Mouse (Mus musculus) yolk sac, embryonic 10.5 days (tissue): ENCODE results near the gene Calu.

Experiments used
- DNase-seq: peaks from one replicate; pipeline ENCODE4 v3.0.0-alpha.2; 2017; ENCODE audit warnings: low spot score

Gene Calu

DNA sequence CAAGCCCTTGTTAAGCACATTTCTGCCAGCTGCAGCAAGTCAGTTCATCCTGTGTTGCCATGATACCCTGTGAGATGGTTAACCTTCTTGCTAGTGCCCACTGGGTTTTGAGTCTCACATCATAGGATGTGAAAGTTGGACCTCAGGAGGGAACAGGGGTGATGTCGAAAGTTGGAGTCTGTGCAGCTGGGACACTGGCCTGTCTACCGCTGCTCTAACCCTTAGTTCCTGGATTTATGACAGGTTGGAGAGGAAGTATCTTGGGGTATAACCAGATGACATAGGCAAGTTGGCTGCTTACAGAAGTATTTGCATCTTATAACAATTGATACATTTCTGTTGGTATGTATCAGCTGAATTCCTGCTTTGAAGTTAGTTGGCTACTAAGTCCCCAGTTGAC is 72.7 kb downstream of the Calu start:
- no peak for DNase-seq

GRCm38 (mm10) chr6:29425118-29425517 is 77.2 kb downstream of the Calu start:
- DNase-seq, result no peak

GRCm38 (mm10) chr6:29426331-29426730 is 78.5 kb downstream of the Calu start:
- no peak for DNase-seq
